Mouse (Mus musculus) lung, postnatal 0 days (tissue): ENCODE results near the gene Dag1.

Experiments
- CTCF ChIP-seq: IDR thresholded peaks from 2 replicates; pipeline ENCODE4 v1.5.1; 2016; ENCODE audit warnings: antibody characterized with exemption, mild to moderate bottlenecking
- EP300 ChIP-seq: IDR thresholded peaks from 2 replicates; pipeline ENCODE4 v1.6.1; 2016; ENCODE audit warnings: antibody characterized with exemption, mild to moderate bottlenecking, control low read depth

DNA sequence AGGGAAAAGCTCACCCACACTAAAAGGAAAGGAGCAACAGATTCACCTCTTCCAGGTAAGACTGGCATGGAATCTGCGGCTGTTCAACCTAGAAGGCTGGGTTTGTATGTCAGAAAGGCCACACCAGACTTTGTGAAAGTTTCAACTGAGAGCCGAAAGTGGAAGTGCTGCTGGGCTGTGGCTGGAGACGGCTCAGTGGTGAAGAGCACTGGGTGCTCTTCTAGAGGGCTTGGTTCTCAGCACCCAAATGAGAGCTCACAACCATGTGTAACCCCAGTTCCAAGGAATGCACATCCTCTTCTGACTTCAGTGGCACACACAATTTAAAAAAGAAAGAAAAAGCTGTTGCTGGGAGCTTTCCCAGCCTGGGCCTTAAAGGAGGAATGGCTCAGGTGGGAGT is 46.4 kb downstream of the Dag1 start:
- TF ChIP-seq EP300 (no peak), CTCF (no peak)
